Mouse (Mus musculus) olfactory bulb, adult 2 months (tissue): Measurements from ENCODE around the gene Chchd6. TPM values are rescaled to one million over a fixed set of nuclear protein-coding genes. Genes with fewer than 3 reads are reported as not detected.

Experiments
- H3K27ac ChIP-seq: fragments of 200-500 bp; 2 replicates; pipeline ENCODE4 v1.5.1; 2012; ENCODE audit warnings: low read depth, low read length; ENCODE audit not compliant: insufficient read depth
- H3K4me1 ChIP-seq: fragments of 200-500 bp; 2 replicates; pipeline ENCODE4 v1.6.1; 2012; ENCODE audit warnings: low read length; ENCODE audit not compliant: control insufficient read depth, insufficient read depth
- H3K4me3 ChIP-seq: fragments of 200-500 bp; 2 replicates; pipeline ENCODE4 v1.5.1; 2012; ENCODE audit warnings: mild to moderate bottlenecking, low read depth, low read length, moderate library complexity; ENCODE audit not compliant: insufficient read depth
- CTCF ChIP-seq: fragments of 200-500 bp; IDR thresholded peaks from 2 replicates; pipeline ENCODE4 v1.5.1; 2012; ENCODE audit warnings: low read depth, mild to moderate bottlenecking, low read length, moderate library complexity; ENCODE audit not compliant: insufficient read depth
- POLR2A ChIP-seq: fragments of 200-500 bp; IDR thresholded peaks from 2 replicates; pipeline ENCODE4 v1.6.1; 2012; ENCODE audit warnings: mild to moderate bottlenecking, low read depth, low read length, moderate library complexity; ENCODE audit not compliant: insufficient read depth
- WGBS: fragments of 180-500 bp; shearing (Covaris S2); methylation state at CpG from one replicate; pipeline ENCODE4 v1.1.7; 2018; 5-methylcytosine and 5-hydroxymethylcytosine counted together
- polyA plus RNA-seq: library from polyadenylated mRNA; stranded (reverse); fragments of >200 nt; gene quantifications from 2 replicates; pipeline ENCODE4 v1.2.4, GENCODE M21; 2012; ENCODE audit warnings: low replicate concordance; ENCODE audit not compliant: missing spikeins, insufficient read depth, insufficient read length

Chchd6 gene
- polyA plus RNA-seq, 1 experiment: not detected

- 83% methylated on average over 12 of the region's 12 CpGs for WGBS
- H3K27ac ChIP-seq: no peak overlapping the region
- H3K4me1 ChIP-seq: peaks cover 44% of the 10 kb centered on the region
- TF ChIP-seq POLR2A (no peak), CTCF (no peak)
- H3K4me3 ChIP-seq: no peak overlapping the region
These were observed 240.7 kb downstream of the Chchd6 start for GRCm38 (mm10) chr6:89354726-89355125.

- peaks cover 38% of the 10 kb centered on the region for H3K4me1 ChIP-seq
- TF ChIP-seq POLR2A: no peak
- TF ChIP-seq CTCF: no peak
- H3K27ac ChIP-seq: no peak overlapping the region
- WGBS: 79% methylated on average over 5 of the region's 5 CpGs
- no peak overlapping the region for H3K4me3 ChIP-seq
These were observed 241.4 kb downstream of the Chchd6 start for GRCm38 (mm10) chr6:89354076-89354475.

- TF ChIP-seq CTCF: no peak; the same call in 1 of the 2 replicates
- no peak for TF ChIP-seq POLR2A
- peaks cover 40% of the 10 kb centered on the region for H3K4me1 ChIP-seq
- WGBS: 84% methylated on average over 8 of the region's 8 CpGs
- H3K27ac ChIP-seq: no peak overlapping the region
- no peak overlapping the region for H3K4me3 ChIP-seq
These were observed 242.4 kb downstream of the Chchd6 start for GRCm38 (mm10) chr6:89353101-89353500.

GRCm38 (mm10) chr6:89351441-89352137, 243.9 kb downstream of the Chchd6 start:
- Histone ChIP-seq H3K27ac (no peak overlapping the region), H3K4me3 (no peak overlapping the region), H3K4me1 (peaks cover 39% of the 10 kb centered on the region)
- 44% methylated on average over 5 of the region's 5 CpGs for WGBS
- TF ChIP-seq POLR2A (no peak), CTCF (no peak)

GRCm38 (mm10) chr6:89350520-89350919, 244.9 kb downstream of the Chchd6 start:
- Histone ChIP-seq H3K4me1 (peaks cover 40% of the 10 kb centered on the region), H3K4me3 (no peak overlapping the region), H3K27ac (no peak overlapping the region)
- 100% methylated on average over 2 of the region's 2 CpGs for WGBS
- TF ChIP-seq POLR2A: no peak
- TF ChIP-seq CTCF: no peak

GRCm38 (mm10) chr6:89350037-89350515, 245.4 kb downstream of the Chchd6 start:
- TF ChIP-seq CTCF: no peak
- H3K27ac ChIP-seq: no peak overlapping the region
- peaks cover 44% of the 10 kb centered on the region for H3K4me1 ChIP-seq
- 58% methylated on average over 1 of the region's 1 CpGs for WGBS
- H3K4me3 ChIP-seq: no peak overlapping the region

GRCm38 (mm10) chr6:89348363-89348762, 247.1 kb downstream of the Chchd6 start:
- Histone ChIP-seq H3K4me1 (peaks cover 51% of the 10 kb centered on the region), H3K27ac (no peak overlapping the region), H3K4me3 (no peak overlapping the region)
- 68% methylated on average over 9 of the region's 9 CpGs for WGBS
- TF ChIP-seq POLR2A: no peak
- no peak for TF ChIP-seq CTCF

GRCm38 (mm10) chr6:89347792-89348191, 247.7 kb downstream of the Chchd6 start:
- peaks cover 51% of the 10 kb centered on the region for H3K4me1 ChIP-seq
- no peak for TF ChIP-seq CTCF
- no peak for TF ChIP-seq POLR2A
- 36% methylated on average over 1 of the region's 1 CpGs for WGBS
- H3K27ac ChIP-seq: no peak overlapping the region
- no peak overlapping the region for H3K4me3 ChIP-seq

- Histone ChIP-seq H3K4me3 (no peak overlapping the region), H3K4me1 (peaks cover 38% of the 10 kb centered on the region), H3K27ac (no peak overlapping the region)
- WGBS: 93% methylated on average over 1 of the region's 1 CpGs
- TF ChIP-seq CTCF (no peak), POLR2A (no peak)
These were observed 249.6 kb downstream of the Chchd6 start for GRCm38 (mm10) chr6:89345855-89346254.

- no peak overlapping the region for H3K27ac ChIP-seq
These were observed 250.0 kb downstream of the Chchd6 start for GRCm38 (mm10) chr6:89345486-89345785.

More at GRCm38 (mm10) chr6:89345486-89345785, 250.0 kb downstream of the Chchd6 start:
- Histone ChIP-seq H3K4me1 (peaks cover 34% of the 10 kb centered on the region), H3K4me3 (no peak overlapping the region)
- TF ChIP-seq POLR2A (no peak), CTCF (no peak)
- WGBS: 75% methylated on average over 3 of the region's 3 CpGs
